10 mouse cellular contexts compared by ENCODE assay signal in genomic region chr19:55838389-55839035, GRCm38 (mm10).
DNase-seq lines count a peak whose midpoint lies in the region; ATAC-seq and TF ChIP-seq lines count a peak whose summit lies in the region.
"Had no signal": no experiment of that assay in that cellular context is flagged by ENCODE, and none has a peak within 500 bp of the region (broad histone marks: within the 10 kb centered on the region; RNA-seq: fewer than 3 reads in every experiment).

No protein-coding gene starts in this region.

- WGBS in kidney, embryonic 16.5 days: 31% methylated on average over 5 of the region's 5 CpGs
- WGBS in kidney, postnatal 0 days: 23% methylated on average over 5 of the region's 5 CpGs
- 23% methylated on average over 5 of the region's 5 CpGs for WGBS in neural tube, embryonic 12.5 days

- H3K9ac ChIP-seq in kidney, embryonic 16.5 days (replicated peaks; ENCODE audit: low read length): no peak overlapping the region
- no peak overlapping the region for H3K9ac ChIP-seq in kidney, postnatal 0 days (ENCODE audit: low read depth, low read length)
- no peak overlapping the region for H3K9ac ChIP-seq in neural tube, embryonic 12.5 days

- no peaks in the 10 kb centered on the region for H3K9me3 ChIP-seq in kidney, embryonic 16.5 days (ENCODE audit: low read length)
- no peaks in the 10 kb centered on the region for H3K9me3 ChIP-seq in kidney, postnatal 0 days (replicated peaks; ENCODE audit: low read length)
- 0 out of 2 replicates have a peak, but pooled peaks cover 4% of the 10 kb centered on the region for H3K9me3 ChIP-seq in neural tube, embryonic 12.5 days

- peak overlapping the region; percentile 83 for H3K27ac ChIP-seq in kidney, embryonic 16.5 days (ENCODE audit: low read length)
- H3K27ac ChIP-seq in kidney, postnatal 0 days: peak overlapping the region; percentile 61
- no peak overlapping the region for H3K27ac ChIP-seq in neural tube, embryonic 12.5 days

- H3K4me3 ChIP-seq in kidney, embryonic 16.5 days (ENCODE audit: low read length): no peak overlapping the region
- H3K4me3 ChIP-seq in kidney, postnatal 0 days (replicated peaks; ENCODE audit: low read depth, low read length): no peak overlapping the region
- H3K4me3 ChIP-seq in neural tube, embryonic 12.5 days: no peak overlapping the region

- H3K27me3 ChIP-seq in kidney, embryonic 16.5 days (ENCODE audit: insufficient read depth, low read length): no peaks in the 10 kb centered on the region
- no peaks in the 10 kb centered on the region for H3K27me3 ChIP-seq in kidney, postnatal 0 days (ENCODE audit: insufficient read depth, low read length)
- H3K27me3 ChIP-seq in neural tube, embryonic 12.5 days (replicated peaks): no peaks in the 10 kb centered on the region

- H3K36me3 ChIP-seq in kidney, embryonic 16.5 days (ENCODE audit: insufficient read depth, low read length): peaks cover 10% of the 10 kb centered on the region; the same call in 1 of the 2 replicates
- no peaks in the 10 kb centered on the region for H3K36me3 ChIP-seq in kidney, postnatal 0 days (ENCODE audit: insufficient read depth, low read length)
- 0 out of 2 replicates have a peak, but pooled peaks cover 3% of the 10 kb centered on the region for H3K36me3 ChIP-seq in neural tube, embryonic 12.5 days
- H3K36me3 ChIP-seq: G1E had no signal

- TF ChIP-seq CTCF in kidney, postnatal 0 days (IDR thresholded peaks at IDR 0.05; ENCODE audit: low read depth): no peak

- peak overlapping the region; percentile 27 for H3K4me2 ChIP-seq in kidney, embryonic 16.5 days (replicated peaks; ENCODE audit: low read depth, low read length)
- H3K4me2 ChIP-seq in kidney, postnatal 0 days (ENCODE audit: low read length): peak overlapping the region; percentile 41
- H3K4me2 ChIP-seq in neural tube, embryonic 12.5 days (replicated peaks): peak overlapping the region; percentile 40

- peaks cover 51% of the 10 kb centered on the region for H3K4me1 ChIP-seq in kidney, embryonic 16.5 days (ENCODE audit: insufficient read depth, low read length)
- H3K4me1 ChIP-seq in kidney, postnatal 0 days (replicated peaks; ENCODE audit: insufficient read depth, low read length): peaks cover 32% of the 10 kb centered on the region
- peaks cover 50% of the 10 kb centered on the region for H3K4me1 ChIP-seq in neural tube, embryonic 12.5 days

- no peak for ATAC-seq in kidney, embryonic 16.5 days (ENCODE audit: low FRiP score, low TSS enrichment)
- no peak for ATAC-seq in kidney, postnatal 0 days (replicated peaks; ENCODE audit: low FRiP score, low read depth)
- ATAC-seq in neural tube, embryonic 12.5 days (ENCODE audit: low FRiP score, low read depth): no peak

- no peak for DNase-seq in kidney, adult 8-10 months
- DNase-seq in fat pad, adult 2 months (ENCODE audit: extremely low read depth, low read depth, low spot score): peak; percentile 43
- no peak for DNase-seq in kidney, postnatal 0 days (ENCODE audit: low spot score)
- DNase-seq in layer of hippocampus, postnatal 10 days (ENCODE audit: low spot score in 2 of 2): no peak
- DNase-seq in adrenal gland, postnatal 36 days: no peak
- no peak for DNase-seq in cerebellum, postnatal 4 days (ENCODE audit: low spot score in 2 of 2)
- DNase-seq: cerebellum, postnatal 14 days had no signal
